Mouse (Mus musculus) midbrain, embryonic 10.5 days (tissue): ENCODE results near the gene Zfp652. TPM values are rescaled to one million over a fixed set of nuclear protein-coding genes. Genes with fewer than 3 reads are reported as not detected.

Experiments
- DNase-seq: peaks from one replicate; pipeline ENCODE4 v3.0.0-alpha.2; 2017; ENCODE audit warnings: low spot score
- H3K27ac ChIP-seq: fragments of 300-500 bp; sonication (generic); replicated peaks from 2 replicates; pipeline ENCODE4 v1.5.1; 2016; ENCODE audit warnings: mild to moderate bottlenecking
- H3K27me3 ChIP-seq: fragments of 300-500 bp; sonication (generic); 2 replicates; pipeline ENCODE4 v1.6.1; 2016; ENCODE audit warnings: low read depth, mild to moderate bottlenecking; ENCODE audit not compliant: poor library complexity, severe bottlenecking
- H3K36me3 ChIP-seq: fragments of 300-500 bp; sonication (generic); 2 replicates; pipeline ENCODE4 v1.6.1; 2016; ENCODE audit warnings: mild to moderate bottlenecking, moderate library complexity
- H3K4me1 ChIP-seq: fragments of 300-500 bp; sonication (generic); 2 replicates; pipeline ENCODE4 v1.6.1; 2016
- H3K4me3 ChIP-seq: fragments of 300-500 bp; sonication (generic); 2 replicates; pipeline ENCODE4 v1.5.1; 2016; ENCODE audit warnings: mild to moderate bottlenecking, moderate library complexity
- H3K9me3 ChIP-seq: fragments of 300-500 bp; sonication (generic); replicated peaks from 2 replicates; pipeline ENCODE4 v1.6.1; 2016; ENCODE audit warnings: mild to moderate bottlenecking
- WGBS: fragments of 180-500 bp; shearing (Covaris S2); methylation state at CpG from one replicate; pipeline ENCODE4 v1.1.7; 2016; 5-methylcytosine and 5-hydroxymethylcytosine counted together
- polyA plus RNA-seq: library from polyadenylated mRNA; unstranded; fragments of >200 nt; fragmentation: Nextera tagmentation; extraction: Ambion mirVana; gene quantifications from 2 replicates; pipeline ENCODE4 v1.2.1, GENCODE M21; 2016

Zfp652 gene
- polyA plus RNA-seq, 1 experiment from 2014 or later = 13.7 TPM

DNA sequence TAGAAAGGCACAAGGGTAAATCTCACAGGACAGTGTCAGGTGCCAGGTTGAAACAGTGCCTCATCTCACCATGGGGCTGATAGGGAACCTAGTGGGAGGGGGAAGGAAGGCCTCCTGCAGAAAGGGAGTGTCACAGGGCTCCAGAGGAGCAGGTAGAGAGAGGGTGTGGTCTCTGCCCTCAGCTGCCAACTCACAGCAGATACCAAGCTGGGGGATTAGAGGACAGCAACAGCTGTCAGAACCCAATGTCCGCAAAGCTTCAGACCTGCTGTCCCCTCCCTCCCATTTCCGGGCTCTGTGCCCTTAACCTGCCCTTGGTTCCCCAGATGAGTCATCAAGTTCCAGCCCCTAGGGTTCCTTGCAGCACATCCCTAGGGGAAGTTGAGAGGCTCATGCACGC is 93.1 kb downstream of the Zfp652 start:
- no peak overlapping the region for H3K4me3 ChIP-seq
- peaks cover 11% of the 10 kb centered on the region for H3K9me3 ChIP-seq
- peaks cover 20% of the 10 kb centered on the region for H3K4me1 ChIP-seq
- no peak overlapping the region for H3K27ac ChIP-seq
- H3K27me3 ChIP-seq = 0 out of 2 replicates have a peak, but pooled peaks cover 5% of the 10 kb centered on the region
- WGBS = 53% methylated on average over 3 of the region's 3 CpGs
- no peaks in the 10 kb centered on the region for H3K36me3 ChIP-seq
- no peak for DNase-seq

DNA sequence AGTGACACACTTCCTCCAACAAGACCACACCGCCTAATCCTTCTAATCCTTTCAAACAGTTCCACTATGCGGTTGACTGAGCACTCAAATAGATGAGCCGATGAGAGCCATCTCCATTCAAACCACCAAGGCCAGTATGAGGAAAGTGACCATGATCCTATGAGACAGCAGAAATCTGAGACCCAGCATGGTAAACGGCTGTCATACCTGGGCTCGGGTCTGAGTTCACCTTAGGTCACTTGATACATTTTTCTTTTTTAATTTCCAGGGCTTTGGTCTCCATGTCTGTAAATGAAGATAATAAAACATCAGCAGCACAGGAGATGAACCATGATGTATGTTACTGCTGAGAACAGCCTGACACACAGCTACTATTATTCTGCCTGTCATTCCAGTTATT is 95.4 kb downstream of the Zfp652 start:
- Histone ChIP-seq H3K36me3 (no peaks in the 10 kb centered on the region), H3K4me1 (peaks cover 26% of the 10 kb centered on the region), H3K27me3 (0 out of 2 replicates have a peak, but pooled peaks cover 5% of the 10 kb centered on the region), H3K9me3 (peaks cover 11% of the 10 kb centered on the region), H3K4me3 (no peak overlapping the region), H3K27ac (peak overlapping the region; percentile 24; the same call in 1 of the 2 replicates)
- no peak for DNase-seq
- WGBS = 92% methylated on average over 5 of the region's 5 CpGs

DNA sequence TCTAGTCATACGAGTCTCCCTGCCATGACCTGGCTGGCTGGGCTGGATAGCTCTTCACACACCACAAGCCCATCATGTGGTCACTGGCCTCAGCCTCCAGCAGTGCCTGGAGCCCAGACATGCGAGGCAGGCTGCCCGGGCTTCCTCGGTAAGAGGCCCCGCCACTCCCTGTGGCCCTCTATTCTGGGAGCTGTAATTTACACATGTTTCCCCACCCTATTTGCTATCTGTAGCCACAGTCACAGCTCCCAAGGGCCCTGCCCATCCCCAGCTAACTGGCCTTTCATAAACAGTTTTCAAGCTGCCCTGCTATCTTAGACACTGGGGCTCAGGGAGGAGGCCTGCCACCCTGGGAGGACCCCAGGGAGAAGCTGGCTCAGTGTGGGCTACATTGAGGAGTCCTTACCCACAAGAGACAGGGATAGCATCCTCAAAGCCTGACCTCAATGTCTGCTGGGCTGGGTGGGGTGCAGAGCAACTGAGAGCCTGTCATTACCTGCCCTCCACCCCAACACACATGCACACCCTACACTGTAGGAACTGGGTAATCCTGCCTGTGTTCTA is 96.1 kb downstream of the Zfp652 start:
- WGBS = 71% methylated on average over 5 of the region's 5 CpGs
- H3K4me3 ChIP-seq = no peak overlapping the region
- H3K27me3 ChIP-seq = 0 out of 2 replicates have a peak, but pooled peaks cover 5% of the 10 kb centered on the region
- peak overlapping the region; percentile 24; the same call in 1 of the 2 replicates for H3K27ac ChIP-seq
- H3K36me3 ChIP-seq = no peaks in the 10 kb centered on the region
- peaks cover 26% of the 10 kb centered on the region for H3K4me1 ChIP-seq
- no peak for DNase-seq
- H3K9me3 ChIP-seq = peaks cover 11% of the 10 kb centered on the region

DNA sequence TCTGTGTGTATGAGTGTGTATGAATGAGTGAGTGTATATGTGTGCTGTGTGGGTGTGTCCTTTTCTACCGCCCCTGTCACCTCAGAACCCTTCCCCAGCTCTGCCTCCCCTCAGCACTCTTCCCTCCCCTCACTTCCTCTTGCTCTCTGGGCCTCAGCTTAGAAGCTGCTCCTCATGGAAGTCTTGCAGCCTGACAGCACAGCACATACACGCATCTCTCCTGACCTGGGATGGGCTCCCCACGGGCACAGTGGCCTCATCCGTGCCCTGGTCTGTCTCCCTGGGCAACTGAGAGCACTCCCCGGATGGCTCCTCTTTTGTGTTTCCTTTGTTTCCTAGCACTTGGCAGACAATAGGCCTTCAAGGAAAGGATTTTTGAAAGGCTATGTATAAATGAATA is 97.1 kb downstream of the Zfp652 start:
- peaks cover 26% of the 10 kb centered on the region for H3K4me1 ChIP-seq
- H3K36me3 ChIP-seq = no peaks in the 10 kb centered on the region
- peaks cover 11% of the 10 kb centered on the region for H3K9me3 ChIP-seq
- 0 out of 2 replicates have a peak, but pooled peaks cover 5% of the 10 kb centered on the region for H3K27me3 ChIP-seq
- H3K4me3 ChIP-seq = 0 out of 2 replicates have a peak overlapping the region, but pooled peaks have one; percentile 7
- peak; percentile 29 for DNase-seq
- peak overlapping the region; percentile 69 for H3K27ac ChIP-seq
- 21% methylated on average over 5 of the region's 5 CpGs for WGBS

DNA sequence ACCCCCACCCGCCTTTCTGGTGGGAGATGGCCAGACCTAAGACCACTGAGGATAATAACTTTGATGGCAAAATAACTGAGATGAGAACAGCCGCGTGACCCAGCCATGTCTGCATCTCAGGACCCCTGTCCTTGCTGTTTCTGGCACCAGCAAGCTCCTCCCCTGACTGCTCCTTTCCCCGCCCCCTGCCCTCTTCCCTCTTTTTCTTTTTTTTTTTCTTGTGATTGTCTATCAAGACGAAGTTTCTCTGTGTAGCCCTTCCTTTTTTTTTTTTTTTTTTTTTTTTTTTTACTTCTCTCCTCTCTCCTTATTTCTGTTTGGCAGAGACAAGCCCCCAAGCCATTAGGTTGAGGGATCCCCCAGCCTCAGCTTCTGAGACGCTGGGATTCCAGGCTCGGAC is 98.4 kb downstream of the Zfp652 start:
- DNase-seq = no peak
- peaks cover 26% of the 10 kb centered on the region for H3K4me1 ChIP-seq
- 61% methylated on average over 7 of the region's 7 CpGs for WGBS
- H3K4me3 ChIP-seq = no peak overlapping the region
- H3K9me3 ChIP-seq = peaks cover 11% of the 10 kb centered on the region
- H3K36me3 ChIP-seq = no peaks in the 10 kb centered on the region
- 0 out of 2 replicates have a peak, but pooled peaks cover 5% of the 10 kb centered on the region for H3K27me3 ChIP-seq
- peak overlapping the region; percentile 69 for H3K27ac ChIP-seq

DNA sequence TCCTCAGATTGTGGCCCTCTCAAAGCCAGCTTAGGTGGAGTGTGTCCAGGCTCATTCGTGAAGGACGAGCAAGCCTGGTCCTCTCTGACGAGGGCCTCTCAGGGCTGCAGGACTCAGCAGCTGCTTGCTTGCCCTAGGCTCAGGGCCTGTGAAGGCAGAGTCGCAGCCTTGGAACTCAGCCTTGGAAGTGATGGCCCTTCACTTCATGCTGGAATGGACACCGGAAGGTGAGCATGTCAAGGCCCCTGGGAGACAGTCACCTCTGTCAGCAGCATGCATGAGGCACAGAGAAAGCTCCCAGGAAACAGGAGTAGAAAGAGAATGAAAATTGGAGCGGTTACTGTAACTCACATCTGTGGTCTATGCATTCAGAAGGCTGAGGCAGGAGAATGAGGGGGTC is 99.3 kb downstream of the Zfp652 start:
- Histone ChIP-seq H3K36me3 (no peaks in the 10 kb centered on the region), H3K9me3 (peaks cover 11% of the 10 kb centered on the region), H3K4me3 (no peak overlapping the region), H3K4me1 (peaks cover 26% of the 10 kb centered on the region), H3K27me3 (0 out of 2 replicates have a peak, but pooled peaks cover 5% of the 10 kb centered on the region), H3K27ac (peak overlapping the region; percentile 43; the same call in 1 of the 2 replicates)
- DNase-seq = no peak
- WGBS = 87% methylated on average over 6 of the region's 6 CpGs

DNA sequence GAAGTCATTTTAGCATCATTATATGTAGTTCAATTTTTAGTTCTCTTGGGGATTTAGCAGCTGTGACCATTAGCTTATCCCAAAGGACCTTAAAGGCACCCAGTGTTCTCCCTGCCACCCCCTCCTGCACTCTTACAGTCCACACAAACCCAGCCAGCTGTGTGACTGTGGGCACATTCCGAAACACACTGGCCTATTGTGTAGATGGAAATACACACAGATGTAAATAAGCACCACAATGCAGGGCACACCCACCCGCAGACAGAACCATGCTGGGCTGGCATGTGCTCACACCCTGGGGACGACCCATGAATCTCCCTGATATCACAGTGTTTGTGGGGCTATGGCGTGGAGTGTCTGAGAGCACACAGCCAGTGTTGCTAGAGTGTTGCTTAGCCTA is 99.8 kb downstream of the Zfp652 start:
- WGBS = 78% methylated on average over 4 of the region's 4 CpGs
- 0 out of 2 replicates have a peak, but pooled peaks cover 5% of the 10 kb centered on the region for H3K27me3 ChIP-seq
- H3K27ac ChIP-seq = no peak overlapping the region
- H3K36me3 ChIP-seq = no peaks in the 10 kb centered on the region
- no peak for DNase-seq
- peaks cover 26% of the 10 kb centered on the region for H3K4me1 ChIP-seq
- H3K9me3 ChIP-seq = peaks cover 7% of the 10 kb centered on the region
- no peak overlapping the region for H3K4me3 ChIP-seq

DNA sequence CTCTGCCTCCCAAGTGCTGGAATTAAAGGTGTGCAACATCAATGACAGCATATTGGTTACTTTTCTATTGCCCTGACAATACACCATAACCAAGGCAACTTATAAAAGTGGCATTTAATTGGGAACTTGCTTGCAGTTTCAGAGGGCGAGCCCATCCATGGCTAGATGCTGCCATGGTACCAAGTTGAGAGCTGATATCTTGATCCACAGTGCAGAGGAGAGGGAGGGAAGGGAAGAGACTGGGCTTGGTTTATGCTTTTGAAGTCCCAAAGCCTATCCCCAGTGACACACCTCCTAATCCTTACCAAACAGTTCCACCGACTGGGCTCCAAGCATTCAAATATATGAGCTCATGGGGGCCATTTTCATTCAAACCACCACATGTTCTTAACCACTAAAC is 101.6 kb downstream of the Zfp652 start:
- no peak overlapping the region for H3K27ac ChIP-seq
- DNase-seq = no peak
- H3K36me3 ChIP-seq = no peaks in the 10 kb centered on the region
- 91% methylated on average over 2 of the region's 2 CpGs for WGBS
- H3K4me3 ChIP-seq = no peak overlapping the region
- no peaks in the 10 kb centered on the region for H3K27me3 ChIP-seq
- no peaks in the 10 kb centered on the region for H3K9me3 ChIP-seq
- peaks cover 21% of the 10 kb centered on the region for H3K4me1 ChIP-seq

DNA sequence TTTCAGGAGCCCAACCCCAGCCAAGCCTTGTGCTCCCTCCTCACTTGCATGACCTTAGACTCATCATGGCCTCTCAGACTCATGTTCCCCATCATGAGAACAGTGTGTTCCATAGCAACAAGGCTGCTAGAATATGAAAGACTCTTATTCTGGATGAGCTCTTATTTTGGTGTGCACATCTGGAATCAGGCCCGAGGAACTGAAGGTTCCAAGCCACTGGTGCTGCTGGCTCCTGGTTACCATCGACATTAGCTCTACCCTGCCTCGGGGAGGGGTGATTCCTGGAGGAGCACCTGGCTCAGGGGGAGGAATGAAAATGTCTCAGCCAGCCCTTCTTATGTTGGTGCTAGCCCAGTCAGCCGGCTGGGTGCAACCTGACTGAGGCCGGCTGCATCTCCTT is 102.4 kb downstream of the Zfp652 start:
- Histone ChIP-seq H3K27me3 (no peaks in the 10 kb centered on the region), H3K27ac (no peak overlapping the region), H3K9me3 (no peaks in the 10 kb centered on the region), H3K36me3 (no peaks in the 10 kb centered on the region), H3K4me3 (no peak overlapping the region), H3K4me1 (peaks cover 14% of the 10 kb centered on the region)
- DNase-seq = no peak
- WGBS = 85% methylated on average over 5 of the region's 5 CpGs

DNA sequence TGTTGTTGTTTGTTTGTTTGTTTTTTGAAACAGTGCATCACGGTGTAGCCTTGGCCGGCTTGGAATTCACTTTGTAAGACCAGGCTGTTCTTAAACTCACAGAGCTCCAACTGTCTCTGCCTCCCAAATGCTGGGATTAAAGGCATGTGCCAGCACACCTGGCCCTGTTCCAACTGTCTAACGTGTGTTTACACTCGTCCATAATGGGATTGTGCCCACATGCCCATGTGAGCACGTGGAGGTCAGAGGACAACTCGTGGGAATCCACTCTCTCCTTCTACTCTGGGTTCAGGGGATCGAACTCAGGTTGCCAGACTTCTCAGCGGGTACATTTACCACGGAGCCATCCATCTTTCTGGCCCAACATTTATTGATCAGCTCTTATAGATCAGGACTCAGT is 102.9 kb downstream of the Zfp652 start:
- no peak overlapping the region for H3K27ac ChIP-seq
- H3K27me3 ChIP-seq = no peaks in the 10 kb centered on the region
- DNase-seq = no peak
- no peaks in the 10 kb centered on the region for H3K36me3 ChIP-seq
- no peak overlapping the region for H3K4me3 ChIP-seq
- WGBS = 82% methylated on average over 9 of the region's 9 CpGs
- H3K4me1 ChIP-seq = peaks cover 8% of the 10 kb centered on the region
- no peaks in the 10 kb centered on the region for H3K9me3 ChIP-seq

DNA sequence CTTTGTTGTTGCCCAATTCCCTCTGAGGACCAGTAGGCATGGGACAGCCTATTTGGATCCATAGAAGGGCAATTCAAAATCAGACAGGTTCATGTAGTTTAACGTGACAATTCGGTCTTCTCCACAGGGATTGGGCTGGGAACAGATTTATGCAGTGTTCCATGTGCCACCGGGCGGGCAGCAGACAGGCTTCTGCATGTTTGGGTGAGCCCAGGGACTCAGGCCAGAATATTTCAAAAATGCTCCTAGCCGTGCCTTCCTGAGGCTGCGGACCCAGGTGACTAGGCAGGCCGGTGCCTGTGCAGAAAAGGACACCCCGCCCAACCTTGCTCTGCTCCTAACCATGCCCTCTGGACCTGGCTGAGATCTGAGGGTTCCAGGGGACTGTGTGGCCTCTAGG is 106.7 kb downstream of the Zfp652 start:
- H3K27ac ChIP-seq = no peak overlapping the region

DNA sequence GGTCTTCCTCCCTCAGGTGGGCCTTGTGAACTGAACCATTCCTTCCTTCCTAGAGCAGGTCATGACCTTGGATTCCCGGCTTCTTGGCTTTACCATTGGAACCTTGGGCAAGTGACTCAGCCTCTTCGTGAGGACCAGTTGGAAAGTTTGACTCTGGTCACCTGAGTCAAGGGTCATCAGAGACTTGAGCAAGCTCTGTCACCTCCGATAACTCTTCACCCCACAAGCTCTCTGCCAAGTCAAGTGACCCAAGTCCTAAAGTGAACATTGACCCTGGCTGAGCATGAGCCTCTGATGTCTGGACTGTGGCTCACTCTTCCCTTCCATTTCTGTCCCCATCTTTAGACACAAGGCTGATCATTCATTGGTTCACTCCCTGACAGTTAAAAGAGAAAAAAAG is 109.0 kb downstream of the Zfp652 start:
- no peak overlapping the region for H3K27ac ChIP-seq
- H3K36me3 ChIP-seq = no peaks in the 10 kb centered on the region
- DNase-seq = no peak
- H3K4me1 ChIP-seq = peaks cover 22% of the 10 kb centered on the region
- peaks cover 54% of the 10 kb centered on the region for H3K27me3 ChIP-seq
- WGBS = 89% methylated on average over 3 of the region's 3 CpGs
- no peak overlapping the region for H3K4me3 ChIP-seq
- H3K9me3 ChIP-seq = no peaks in the 10 kb centered on the region

More for the DNA sequence above, 106.7 kb downstream of the Zfp652 start:
- no peaks in the 10 kb centered on the region for H3K36me3 ChIP-seq
- H3K9me3 ChIP-seq = no peaks in the 10 kb centered on the region
- no peak for DNase-seq
- H3K27me3 ChIP-seq = peaks cover 30% of the 10 kb centered on the region
- peaks cover 12% of the 10 kb centered on the region for H3K4me1 ChIP-seq
- WGBS = 88% methylated on average over 8 of the region's 8 CpGs
- H3K4me3 ChIP-seq = no peak overlapping the region

DNA sequence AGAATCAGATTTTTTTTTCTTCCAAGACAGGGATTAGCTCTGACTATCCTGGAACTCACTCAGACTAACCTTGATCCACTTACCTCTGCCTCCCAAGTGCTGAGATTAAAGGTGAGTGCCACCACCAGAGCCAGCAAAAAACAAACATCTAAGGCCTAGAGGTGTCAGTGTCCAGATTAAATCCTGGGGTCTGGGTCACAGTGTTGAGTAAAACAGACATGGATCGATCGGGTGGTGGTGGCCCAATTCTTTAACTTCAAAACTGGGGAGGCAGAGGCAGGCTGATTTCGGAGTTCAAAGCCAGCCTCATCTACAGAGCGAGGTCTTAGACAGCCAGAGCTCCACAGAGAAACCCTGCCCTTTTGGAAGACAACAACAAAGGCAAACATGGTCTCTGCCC is 110.0 kb downstream of the Zfp652 start:
- no peak overlapping the region for H3K4me3 ChIP-seq
- H3K9me3 ChIP-seq = no peaks in the 10 kb centered on the region
- H3K27ac ChIP-seq = no peak overlapping the region
- WGBS = 95% methylated on average over 4 of the region's 4 CpGs
- H3K27me3 ChIP-seq = peaks cover 63% of the 10 kb centered on the region
- peaks cover 22% of the 10 kb centered on the region for H3K4me1 ChIP-seq
- no peaks in the 10 kb centered on the region for H3K36me3 ChIP-seq
- DNase-seq = no peak
